Mouse (Mus musculus): ENCODE measurements around the gene Foxb1.

Foxb1 gene

DNA sequence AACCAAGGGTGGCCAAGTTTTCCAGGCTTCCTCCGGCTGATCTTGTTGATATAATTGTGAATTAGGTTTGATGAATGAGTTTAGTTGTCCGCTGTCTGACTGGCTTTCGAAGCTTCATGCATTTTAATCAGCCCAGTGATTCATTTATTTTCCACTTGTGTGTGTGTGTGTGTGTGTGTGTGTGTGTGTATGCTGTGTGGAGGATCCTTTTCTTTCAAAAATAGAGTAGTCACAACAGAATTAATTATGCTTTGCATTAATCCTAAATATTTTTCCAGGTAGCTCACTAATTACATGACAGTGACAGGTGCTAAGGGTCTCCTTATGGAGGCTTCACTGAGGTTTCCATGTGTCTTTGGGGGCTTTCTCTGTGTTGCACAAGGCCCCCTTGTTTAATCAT is 4.3 kb downstream of the Foxb1 start:
- DNase-seq = no peak

DNA sequence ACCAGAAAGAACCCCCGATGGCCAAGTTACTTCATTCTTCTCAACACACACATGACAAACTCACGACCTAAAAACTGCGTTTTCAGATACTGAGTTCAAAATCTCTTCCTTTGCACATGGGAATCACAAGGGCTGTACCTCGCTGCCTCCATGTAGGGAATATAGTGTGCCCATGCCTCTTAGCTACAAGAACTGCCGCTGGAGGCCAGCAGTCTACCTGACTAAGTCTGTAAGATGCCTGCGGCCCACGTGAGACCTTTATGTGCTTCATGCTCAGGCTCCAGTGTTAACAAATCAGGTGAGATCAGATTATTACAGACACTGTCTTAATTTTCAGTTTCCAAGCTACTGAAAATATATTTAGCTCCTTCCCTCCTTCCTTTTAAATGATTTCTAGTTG is 4.7 kb downstream of the Foxb1 start:
- DNase-seq = no peak

DNA sequence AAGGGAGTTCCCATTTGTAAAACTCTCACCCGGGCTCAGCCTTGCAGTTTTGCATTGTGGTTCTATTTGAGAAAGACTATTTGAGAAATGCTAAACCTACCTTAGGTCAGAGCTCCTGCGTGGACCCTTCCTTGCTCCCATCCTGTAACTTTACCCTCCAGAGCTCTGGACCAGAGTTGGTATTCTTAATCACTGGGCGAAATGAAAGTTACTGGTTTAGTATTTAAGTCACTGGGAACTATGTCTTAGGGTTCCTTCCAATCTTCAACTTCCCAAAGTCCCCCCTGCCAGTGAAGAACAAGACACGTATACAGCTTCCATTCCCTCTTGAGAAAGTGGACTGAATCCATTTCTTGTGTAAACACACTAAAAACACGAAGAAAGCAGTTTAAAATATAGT is 5.6 kb downstream of the Foxb1 start:
- DNase-seq = no peak

DNA sequence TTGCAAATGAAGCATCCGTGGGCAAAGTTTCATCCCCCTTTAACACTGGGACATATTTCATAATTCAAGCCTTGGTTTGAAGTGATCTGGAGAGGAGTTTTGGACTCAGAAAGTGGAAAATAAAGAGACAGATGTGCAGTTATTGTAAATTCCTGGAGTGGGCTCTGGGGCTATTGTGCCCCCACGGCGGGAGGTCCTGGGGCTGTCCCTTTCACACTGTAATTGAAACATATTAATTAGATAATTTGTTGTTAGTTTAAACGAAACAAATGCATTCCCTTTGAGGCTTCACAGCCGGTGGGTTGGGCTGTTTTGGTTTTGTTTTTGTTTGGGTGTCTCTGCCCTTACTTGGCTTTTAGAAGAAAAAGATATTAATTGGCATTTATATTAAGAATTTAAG is 6.0 kb downstream of the Foxb1 start:
- DNase-seq = no peak

DNA sequence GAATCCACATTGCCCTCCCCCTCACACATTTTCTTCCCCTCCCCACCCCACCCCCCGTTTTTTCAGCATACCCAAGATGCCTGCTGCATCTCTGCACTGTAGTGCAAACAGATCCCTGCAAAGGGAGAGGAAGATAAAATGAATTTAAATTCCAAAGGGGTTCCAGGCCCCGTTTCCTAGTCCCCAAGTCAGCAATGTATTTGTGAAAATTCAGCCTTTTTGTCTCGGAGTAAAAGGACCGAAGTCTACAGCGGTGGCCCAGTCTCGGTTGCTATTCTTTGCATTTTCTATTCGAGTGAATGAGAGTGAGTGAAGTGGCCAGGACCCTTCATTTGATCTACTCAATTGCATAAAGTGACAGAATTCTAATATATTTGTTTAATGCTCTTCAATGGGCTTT is 6.4 kb downstream of the Foxb1 start:
- DNase-seq = no peak

DNA sequence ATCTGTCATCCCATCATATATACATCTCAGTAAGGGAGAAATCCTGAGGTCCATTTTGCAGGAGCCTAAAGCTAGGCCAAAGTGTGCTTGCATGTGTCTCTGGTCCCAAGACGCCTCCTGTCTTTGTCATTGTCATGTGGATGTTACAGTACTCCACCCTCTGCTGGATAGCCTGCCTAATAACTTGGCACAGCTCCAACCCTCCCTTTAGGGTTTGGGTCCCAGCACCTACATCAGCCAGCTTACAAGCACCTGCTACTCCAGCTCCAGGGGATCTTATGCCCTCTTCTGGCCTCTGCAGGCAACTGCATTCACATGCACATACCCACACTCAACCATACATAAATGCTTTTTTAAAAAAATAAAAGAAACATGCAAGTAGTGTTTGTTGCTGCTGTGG is 12.8 kb downstream of the Foxb1 start:
- no peak for DNase-seq

DNA sequence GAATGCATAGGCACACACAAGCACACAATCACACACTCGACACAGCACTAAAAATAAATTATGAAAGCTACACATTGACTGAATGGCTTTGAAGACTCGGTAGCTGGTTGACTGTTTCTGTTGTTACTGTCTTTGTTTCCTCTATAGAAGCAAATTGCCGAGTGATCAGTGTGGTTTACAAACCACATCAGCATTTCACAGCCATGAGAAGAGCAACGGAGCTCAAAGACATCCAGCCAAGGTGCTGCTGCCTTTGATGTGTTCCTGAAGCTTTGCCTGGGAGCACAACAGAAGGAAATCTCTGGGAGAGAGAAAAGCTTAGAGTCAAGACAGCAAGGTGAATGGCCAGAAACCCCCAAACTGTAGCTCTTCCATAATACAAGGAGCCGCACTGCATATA is 32.0 kb downstream of the Foxb1 start:
- DNase-seq = no peak

DNA sequence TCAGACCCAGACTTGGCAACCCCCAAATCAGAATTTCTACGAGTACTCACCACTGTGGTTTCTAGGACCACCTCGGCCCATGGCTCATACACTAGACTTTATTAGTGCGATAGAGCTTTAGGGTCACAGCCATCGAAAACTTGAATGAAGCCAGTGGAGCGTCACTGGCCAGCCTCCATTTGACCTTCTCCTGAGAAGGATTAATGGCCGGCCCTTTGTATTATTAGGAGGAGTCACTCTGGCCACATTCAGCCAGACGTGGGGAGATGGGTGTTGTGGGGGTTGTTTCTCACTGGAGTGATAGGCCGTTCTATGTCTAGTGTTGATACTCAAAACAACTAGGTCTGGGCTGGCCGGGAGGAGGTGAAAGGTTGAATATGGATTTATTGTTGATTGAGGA is 42.3 kb downstream of the Foxb1 start:
- DNase-seq = no peak

DNA sequence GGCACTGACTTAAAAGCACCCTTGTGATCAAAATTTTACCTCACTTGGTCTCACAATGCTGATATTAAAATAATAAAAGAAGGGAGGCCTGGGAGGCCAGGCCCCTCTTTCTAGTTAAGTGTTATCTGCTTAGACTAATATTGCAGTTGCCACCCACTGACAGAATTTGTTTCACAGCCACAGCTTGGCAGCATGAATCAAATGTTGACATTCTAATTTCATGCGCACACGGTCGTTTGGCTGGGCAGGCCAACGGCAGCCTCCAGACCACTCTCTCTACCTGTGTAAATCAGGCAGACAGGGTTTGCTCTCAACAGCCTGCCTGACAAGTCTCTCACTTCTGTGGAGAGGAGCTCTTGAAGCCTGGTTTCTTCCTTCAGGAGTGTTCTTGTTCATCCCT is 44.4 kb downstream of the Foxb1 start:
- DNase-seq = no peak

DNA sequence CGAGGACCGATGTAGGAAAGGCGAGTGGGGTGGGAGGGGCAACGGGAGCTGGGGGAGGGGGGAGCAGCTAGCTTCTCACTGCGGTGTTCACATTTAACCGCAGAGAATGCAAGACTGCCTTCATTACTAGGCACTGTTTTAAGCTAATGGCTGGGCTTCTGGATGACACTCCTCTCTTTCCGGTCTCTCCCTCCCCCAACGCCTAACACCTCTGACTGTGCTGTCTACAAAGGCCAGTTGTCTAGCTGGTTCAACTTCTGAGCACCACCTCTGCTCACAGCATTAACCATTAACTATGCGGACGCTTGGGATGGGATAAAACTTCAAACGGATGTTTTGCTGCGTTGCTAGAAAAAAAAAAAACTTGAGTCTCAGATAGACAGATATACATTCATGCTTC is 45.3 kb downstream of the Foxb1 start:
- no peak for DNase-seq

DNA sequence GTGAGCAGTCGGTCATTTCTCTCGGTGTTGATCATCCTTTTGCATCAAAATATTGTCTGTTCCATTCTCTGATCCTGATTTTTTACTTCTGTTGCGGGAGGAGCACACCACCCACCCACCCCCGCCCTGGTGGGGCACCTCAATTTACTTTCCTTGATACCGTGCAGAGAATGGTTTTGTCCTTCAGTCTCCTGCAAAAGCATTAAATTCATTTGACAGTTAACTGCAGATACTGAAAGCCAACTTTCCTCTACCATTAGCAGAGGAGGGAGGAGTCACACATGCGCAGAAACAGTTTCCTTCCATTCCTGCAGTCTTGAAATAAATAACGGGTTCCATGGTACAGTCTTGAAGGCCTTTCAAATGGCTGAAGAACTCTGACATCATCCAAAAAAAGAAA is 46.4 kb downstream of the Foxb1 start:
- no peak for DNase-seq

DNA sequence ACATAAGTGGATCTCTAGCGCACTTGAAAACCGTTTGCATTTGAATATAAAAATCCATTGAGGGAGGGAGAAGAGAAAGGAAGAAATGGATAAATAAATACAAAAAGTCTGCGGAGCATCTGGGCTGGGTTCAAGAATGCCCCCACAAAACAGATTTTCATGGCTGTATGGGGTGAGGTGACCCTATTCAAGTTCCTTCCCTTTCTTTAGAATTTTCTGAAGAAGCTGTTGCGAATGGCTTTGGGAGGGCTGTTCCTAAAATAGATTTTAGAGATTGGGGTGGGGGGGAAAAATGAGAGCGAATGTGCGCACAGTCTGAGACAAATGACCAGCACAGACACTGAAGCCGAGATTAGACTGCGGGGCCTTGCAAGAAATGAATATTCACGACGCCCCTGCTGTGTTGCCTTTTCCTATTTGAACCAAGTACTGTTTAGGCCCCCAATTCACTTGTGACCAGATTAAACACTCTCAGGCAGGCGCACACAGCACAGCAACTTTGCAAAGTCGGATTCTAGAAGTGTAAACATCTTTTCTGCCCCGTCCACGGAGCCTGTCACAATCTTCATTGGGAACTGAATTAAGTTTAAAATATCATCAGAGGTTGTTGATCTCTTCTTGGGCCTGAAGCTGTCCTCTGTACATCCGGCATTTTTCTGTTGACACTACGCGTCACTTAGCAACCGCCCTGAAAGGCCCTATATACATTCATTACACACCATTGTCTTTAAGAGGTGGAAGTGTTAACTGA is 47.0 kb downstream of the Foxb1 start:
- no peak for DNase-seq

DNA sequence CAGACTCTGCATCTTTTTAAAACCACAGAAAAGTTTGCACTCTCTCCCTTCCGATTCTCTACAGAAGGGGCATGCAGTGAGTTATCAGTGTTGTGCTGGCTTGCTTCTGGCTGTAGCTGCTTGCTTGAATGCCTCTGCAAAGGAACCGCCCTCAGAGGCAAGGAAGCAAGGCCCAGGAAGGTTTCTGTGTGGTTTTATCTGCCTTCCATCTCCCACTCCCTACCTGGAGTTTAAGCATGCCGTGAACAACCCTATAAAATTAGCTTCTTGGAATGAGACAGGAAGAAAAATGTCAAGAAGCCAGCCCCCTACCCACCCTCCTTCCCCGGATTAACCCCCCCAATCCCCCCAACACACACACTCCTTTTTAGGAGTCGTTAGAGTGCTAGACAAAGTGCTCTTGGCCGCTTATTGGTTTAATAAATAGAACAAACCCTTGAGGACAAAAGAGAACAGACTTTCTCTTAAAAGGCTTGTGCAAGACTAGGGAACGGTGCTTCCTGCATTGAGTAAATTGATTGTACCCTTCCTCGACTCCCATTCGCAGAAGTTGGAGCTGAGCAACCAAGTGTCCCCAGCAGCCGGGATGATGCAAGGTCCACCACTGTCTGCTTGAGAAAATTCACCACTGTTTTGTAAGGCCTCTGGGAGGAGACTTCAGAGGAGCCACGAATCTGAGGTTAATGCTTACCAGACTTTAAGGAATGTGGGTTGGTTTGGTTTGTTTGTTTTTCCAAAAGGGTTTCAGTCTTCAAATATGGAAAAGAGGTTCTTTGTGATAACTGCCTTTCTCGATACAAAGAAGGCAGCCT is 47.8 kb downstream of the Foxb1 start:
- DNase-seq = no peak

Data from thymus, adult 18-20 months (tissue).